Mouse (Mus musculus) gastrocnemius, postnatal 14 days (tissue): ENCODE measurements at regions not wholly inside any gene's neighbourhood (a gene's known extent, or its start where the extent isn't known, plus 50 kb on each side); places are given as distances from the start of the nearest gene placed in this dataset.

Experiments
- DNase-seq: peaks from one replicate; pipeline ENCODE4 v3.0.0; 2021; ENCODE audit warnings: mixed read lengths
- intact Hi-C: fragments of 180-260 bp; cut with DNase I; formaldehyde crosslinking; loops from one replicate; pipeline ENCODE4 v1.15.1; 2025; ENCODE audit warnings: low total_unique reads

DNA sequence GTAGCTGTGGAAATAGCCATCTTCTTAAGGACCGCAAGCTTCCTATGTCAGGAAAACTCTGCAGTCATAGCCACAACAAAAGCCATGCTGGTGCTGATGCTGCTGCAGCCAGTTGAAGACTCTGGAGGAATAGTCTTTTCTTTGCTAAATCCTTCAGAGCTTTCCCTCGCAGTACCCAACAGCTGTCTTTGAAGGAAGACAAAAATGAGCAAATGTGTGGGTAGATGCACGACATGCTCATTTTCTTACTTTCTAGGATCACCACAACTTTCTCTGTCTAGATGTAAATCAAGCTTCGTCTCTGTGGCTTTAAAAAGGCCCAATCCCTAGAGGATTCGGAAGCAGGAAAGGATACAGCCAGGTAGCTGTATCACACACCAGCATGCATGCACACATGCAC lies 222.6 kb upstream of the Apob start:
- no peak for DNase-seq
- intact Hi-C loops = no loop called here

DNA sequence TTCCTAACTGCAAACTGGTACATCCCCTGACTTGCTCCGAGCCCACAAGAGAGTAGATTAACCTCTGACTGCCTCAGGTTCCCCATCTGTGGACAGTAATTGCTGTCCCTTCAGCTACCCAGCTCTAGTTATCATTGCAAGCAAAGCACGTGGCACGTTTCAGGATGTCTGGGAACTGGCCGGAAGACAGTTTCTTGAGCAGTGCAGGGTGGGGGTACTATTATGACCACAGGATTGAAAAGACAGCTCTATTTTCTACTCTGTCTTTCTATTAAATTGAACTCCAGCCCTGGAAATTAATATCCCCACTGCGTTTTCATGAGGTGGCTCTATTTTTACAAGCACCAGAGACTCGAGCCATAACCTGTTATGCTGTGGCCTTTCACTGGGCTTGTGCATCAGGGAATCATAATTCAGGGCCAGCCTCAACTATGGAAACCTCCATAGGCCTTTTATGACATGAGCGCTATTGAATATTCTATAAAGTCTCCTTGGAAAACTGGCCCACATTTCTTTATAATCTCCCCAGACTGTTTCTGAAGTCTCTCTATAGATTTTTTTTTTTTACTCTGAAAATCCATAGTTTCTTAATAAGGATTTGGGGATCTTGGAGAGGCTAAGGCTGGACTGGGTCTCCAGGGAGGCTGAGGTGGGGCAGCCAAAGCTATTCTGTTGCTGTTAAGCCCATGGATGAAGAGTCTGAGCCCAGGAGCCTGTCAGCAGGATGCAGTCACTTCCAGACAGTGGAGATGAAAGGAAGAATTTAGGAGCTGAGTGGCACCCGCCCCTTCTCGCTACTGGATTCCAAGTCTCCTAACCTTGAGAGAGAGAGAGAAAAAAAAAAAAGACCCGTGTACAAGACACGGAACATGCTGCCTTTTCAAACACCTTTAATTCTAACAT lies 212.4 kb upstream of the Apob start:
- DNase-seq = no peak
- intact Hi-C loops = no loop called here

DNA sequence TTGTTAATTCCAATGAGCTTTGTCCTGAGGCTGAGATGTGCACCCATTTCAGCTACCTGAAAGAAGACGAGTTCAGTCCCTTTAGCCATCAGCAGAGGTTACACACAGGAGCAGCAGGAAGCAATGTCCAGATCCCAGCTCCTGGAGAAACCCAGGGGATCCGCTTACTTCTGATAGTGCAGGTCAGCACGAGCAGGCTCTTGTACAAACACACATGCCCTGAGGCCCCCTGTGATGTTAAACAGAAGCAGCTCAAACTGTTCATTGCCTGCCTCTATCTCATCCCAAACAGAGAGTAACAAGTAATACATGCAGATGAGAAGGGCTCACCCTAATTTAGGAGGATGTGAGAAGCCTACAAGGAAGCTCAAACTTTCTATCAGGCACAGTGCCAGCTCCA lies 203.3 kb upstream of the Apob start:
- intact Hi-C loops = no loop called here
- DNase-seq = no peak

DNA sequence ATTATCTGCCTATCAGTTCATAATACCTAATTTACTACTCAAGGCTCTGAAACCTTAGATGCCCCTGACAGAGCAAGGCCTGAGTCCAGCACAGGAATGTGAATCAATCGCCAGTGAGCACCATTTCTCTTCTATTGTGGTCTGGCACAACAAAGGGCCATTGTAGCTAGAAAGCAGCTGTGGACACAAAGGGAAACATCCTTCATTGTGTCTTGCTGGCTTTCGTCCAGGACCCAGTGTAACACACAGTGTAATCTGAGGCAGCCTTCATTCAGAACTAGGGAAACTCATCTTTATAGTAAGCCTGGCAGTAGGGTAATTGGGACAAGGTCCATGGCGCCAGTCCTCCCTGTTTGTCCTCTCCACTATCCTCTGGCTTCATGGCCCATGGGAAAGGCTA lies 201.1 kb upstream of the Apob start:
- DNase-seq = peak; percentile 10
- intact Hi-C loops = no loop called here

DNA sequence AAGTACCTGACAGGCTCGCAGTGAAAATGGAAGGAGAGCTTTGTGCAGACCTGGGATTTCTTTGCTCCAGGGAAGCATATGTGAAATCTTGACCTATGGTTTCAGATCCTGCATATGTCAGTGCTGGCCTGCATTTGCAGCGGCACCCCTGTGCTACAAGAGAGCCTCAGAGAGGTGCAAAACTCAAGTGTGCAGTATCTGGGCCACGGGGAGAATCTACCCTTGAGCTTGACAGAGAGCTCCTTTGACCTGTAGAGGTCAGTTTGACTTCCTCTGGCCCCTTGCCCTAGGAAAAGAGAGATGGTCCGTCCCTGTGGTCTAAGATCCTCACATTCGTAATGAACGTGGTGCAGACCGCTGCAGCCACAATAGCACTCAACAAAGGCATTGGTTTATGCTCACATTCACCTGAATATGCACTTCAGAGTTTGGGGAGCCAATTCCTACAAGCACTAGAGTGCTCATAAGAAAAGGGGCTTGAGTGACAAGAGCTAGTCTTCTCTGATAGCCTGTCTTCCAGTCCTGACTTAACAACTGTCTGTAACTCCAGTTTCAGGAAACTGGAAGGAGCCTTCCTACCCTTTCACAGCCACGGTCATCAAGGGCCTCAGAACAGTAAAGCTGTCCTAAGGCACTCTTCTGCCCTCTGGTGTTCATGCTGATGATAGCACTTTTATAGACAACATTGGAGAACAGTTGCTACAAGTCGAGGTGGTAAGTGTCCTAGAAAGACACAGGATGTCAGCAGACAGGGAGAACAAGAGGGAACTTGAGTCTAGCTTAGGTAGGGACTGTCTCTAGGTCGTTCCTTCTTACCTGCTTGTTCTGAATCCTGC lies 200.0 kb upstream of the Apob start:
- intact Hi-C loops = no loop called here
- no peak for DNase-seq

DNA sequence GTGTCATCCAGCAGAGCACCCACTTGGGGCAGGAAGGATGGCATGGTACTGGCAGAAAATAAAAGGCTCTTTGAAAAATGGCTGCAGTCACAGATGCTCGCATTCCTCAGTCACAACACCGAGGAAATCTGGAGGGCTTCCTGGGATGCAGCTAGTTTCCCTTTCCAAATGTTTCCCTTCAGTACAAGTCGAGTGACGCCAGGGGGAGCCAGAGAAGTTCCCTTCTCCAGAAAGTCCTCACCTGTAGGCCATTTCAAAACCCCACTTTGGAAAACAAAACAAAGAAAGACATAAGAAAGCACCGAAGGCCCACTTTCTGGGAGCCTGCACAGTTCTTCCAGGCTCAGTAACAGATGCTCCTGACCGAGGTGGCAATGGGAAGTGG lies 199.4 kb upstream of the Apob start:
- DNase-seq = no peak
- intact Hi-C loops = no loop called here

DNA sequence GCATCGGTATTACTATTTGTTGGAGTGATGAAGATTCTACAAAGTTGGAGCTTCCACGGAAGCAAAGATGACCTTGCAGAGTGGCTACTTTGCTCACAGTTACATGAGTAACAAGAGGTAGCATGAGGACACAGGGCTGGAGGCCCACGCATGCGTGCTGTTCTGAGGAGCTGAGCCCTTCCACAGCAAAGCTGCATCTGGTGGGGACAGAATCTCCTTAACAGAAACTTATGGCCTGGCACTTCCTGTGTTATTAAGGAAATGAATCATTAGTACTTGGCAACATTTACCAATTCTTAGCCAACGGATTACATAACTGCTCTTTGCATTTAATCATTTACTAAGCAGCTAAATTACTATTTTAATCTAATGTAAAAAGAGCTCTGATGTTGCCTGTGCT lies 160.8 kb upstream of the Apob start:
- DNase-seq = peak; percentile 38
- intact Hi-C loops = no loop called here

DNA sequence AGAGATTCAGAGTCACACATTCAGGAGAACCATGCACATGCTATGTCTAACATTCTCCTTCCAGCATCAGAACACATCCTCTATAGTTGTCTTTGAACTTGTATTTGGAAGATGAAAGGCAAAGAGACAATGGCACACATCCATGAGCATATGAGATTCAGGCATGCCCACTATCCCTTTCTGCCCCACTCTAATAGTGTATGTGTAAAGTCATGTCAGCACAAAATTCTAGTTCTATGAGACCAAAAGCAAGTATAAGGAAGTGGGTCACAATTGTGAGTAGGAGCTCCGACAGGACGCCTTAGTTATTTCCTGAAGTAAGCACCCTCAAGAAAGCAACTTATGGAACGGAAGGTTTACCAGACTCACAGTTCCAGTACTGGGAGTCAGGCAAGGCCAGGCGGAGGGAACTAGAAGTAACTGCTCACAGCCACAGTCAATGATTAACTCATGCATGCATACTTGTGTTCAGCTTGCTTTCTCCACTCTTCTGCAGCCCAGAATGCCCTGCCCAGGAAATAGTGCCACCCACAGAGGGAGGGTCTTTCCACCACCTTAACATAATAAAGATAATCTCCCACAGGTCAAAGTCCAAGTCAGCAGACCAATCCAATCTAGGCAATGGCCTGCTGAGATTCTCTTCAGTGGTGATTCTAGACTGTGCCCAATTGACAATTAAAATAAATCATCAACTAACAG lies 157.3 kb upstream of the Apob start:
- intact Hi-C loops = no loop called here
- DNase-seq = no peak

DNA sequence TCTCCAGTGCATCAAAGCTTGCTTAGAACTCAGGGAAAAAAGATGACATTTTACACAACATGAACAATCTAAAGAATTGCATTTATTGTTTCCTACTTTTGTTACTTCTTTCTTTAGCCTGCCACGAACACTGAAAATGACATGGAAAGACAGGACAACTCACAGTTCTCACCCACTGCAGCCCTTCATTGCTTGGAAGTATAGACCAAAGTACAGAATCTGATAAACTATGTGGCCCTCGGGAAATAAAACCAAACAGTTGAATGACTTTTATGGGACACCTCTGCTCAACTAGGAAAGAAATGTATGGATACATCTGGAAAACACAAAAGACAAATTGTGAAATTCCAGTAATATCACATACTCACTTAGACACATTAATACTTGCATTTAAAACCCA lies 156.7 kb upstream of the Apob start:
- DNase-seq = no peak
- intact Hi-C loops = no loop called here

DNA sequence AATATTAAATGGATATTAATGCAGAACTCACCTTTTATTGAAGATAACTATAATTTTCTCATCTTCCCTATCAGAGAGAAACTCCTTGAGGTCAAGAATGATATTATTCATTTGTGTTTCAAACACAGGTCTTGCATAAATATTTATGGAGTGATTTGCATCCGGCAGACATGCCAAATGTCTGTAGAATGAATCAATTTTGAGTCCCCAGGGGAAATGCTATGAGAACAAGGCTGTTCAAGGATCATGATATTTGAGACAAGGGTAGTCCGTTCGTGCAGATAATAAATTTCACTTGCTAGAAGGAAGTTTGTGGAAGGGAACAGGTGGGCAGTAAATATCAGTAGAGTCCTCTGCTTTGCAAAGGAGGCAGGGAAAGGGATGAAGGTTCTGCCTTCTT lies 141.7 kb upstream of the Apob start:
- DNase-seq = no peak
- intact Hi-C loops = no loop called here

DNA sequence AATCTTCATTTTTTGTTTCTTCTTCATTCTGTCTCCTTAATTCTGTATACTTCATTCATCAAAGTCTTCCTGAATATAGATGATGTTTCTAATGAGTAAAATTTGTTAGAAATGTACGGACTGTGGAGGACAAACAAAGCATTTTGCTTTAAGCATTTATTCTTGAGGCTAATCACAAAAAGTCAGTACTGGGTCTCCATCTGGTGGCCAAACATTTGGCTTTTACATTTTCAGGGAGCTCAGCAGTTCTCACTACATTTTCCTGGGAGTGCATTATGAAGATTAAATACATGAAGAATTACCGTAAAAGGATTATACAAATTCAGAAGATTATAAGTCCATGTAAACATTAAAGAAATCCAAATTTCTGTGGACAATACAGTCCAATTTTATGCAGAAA lies 123.6 kb upstream of the Apob start:
- no peak for DNase-seq
- intact Hi-C loops = no loop called here

DNA sequence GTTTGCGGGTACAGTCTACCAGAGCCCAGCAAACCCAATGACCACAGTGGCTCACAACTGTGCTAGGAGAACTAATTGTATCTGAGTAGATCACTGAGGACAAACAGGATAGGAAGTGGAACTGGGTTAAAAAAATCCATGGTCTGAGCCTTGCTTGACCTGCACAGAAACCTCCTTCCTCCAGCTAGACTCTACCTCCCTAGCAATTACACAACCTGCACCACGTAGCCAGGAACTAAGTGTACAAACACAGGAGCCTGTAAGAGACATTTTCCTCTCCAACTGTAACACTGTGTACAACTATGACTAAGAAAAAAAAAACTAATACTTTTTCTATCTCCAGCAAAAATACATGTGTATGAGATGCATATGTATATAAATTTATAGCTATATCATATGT lies 121.8 kb upstream of the Apob start:
- DNase-seq = no peak
- intact Hi-C loops = no loop called here

DNA sequence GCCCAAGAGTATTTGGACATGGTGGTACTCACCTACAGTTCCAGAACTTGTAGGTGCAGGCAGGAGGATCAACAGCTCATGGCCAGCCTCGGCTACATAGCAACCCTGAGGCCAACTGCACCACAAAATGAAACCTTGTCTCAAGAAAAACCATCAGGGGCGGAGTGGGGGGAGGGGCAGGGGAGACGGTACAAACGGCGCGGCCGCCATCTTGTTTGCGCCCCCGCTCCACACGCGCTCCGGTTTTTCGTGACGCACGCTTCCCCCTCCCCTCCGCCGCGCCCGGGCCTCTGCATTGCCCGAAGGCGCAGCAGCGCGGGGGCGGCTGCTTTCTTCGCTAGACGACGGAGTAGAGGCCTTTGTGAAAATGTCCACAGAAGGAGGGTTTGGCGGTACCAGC lies 117.9 kb upstream of the Apob start:
- no peak for DNase-seq
- intact Hi-C loops = no loop called here

DNA sequence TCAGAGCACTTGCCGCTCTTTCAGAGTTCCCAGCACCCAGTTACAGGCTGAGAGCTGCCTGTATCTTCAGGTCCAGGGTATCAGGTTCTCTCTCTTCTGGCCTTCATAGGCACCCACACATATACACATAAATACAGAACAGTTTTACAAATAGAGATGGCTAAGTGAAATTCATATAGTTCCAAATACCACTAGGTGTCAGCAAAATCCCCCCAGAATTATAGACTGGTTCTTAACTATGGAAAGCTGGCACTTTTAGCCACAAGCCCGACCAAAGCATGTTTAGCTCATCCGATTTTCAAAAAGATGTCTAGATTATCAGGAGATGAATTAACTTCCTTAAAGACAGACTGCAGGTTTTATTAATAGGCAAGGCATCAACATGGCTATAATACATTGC lies 107.4 kb upstream of the Apob start:
- intact Hi-C loops = no loop called here
- no peak for DNase-seq

DNA sequence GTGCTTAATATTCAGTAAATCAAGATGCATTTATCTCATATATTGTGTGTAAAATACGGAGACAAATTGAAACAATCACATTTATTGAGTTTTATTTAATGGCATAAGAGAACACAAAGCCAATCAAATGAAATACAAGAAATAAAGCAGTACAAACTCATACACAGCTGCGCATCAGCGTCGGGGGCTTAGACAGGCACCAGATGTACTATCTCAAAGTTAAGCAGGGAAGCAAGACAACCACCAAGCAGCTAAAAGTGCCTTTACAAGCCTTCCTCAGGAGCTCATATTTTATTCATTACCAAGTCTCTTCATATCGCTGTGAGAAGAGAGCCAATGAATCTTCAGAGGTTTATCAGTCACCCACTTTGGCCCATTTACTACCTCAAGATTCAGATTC lies 107.0 kb upstream of the Apob start:
- intact Hi-C loops = no loop called here
- DNase-seq = no peak

DNA sequence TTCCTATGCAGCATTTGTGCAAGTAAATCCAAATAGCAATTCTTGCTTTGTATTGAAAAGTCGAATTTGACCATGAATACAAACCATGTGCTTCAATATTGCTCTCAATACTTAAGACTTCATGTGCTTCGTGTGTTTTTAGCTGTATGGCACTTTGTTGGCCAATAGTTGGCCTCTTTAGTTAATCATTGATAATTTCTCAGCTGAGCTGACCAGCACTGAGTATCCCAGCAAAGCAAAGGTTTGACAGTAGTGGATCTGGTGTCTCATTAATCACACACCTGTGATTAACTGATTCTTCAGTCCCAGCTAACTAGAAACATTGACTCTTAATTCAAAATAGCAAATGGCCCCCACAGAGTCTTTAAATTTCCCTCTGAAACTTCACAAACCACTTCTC lies 102.0 kb upstream of the Apob start:
- intact Hi-C loops = no loop called here
- DNase-seq = no peak

DNA sequence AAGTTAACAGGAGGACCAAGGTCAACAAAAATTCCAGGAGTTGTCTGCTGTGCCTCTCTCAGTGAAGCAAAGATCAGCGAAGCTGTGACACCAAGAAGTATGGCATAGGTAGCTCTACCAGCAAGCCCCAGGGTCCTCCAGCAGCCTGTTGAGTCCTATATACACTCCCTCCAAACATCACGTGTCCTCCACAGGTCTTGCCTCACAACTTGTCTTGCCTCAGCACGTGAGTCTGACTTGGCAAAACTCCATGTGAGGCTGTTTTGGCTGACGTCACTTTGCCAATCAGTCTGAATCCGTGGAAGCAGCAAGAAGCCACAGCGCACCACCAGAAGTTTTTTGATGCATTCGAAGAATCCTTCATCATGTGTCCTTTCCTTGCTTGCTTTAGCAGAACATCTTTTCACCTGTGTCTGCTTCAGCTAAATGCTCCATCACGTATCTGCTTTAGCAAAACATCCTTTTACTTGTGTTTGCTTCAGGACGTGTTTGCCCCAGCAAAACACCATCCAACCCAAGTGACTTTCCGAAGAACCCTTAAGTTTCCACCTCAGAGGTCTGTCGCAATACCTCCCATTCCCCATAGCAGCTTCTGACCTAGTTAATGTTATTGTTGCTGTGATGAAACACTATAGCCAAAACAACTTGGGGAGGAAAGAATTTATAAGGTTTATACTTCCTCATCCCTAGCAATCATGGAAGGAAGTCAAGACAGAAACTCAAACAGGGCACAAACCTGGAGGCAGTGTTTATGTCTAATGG lies 101.0 kb upstream of the Apob start:
- intact Hi-C loops = no loop called here
- no peak for DNase-seq

DNA sequence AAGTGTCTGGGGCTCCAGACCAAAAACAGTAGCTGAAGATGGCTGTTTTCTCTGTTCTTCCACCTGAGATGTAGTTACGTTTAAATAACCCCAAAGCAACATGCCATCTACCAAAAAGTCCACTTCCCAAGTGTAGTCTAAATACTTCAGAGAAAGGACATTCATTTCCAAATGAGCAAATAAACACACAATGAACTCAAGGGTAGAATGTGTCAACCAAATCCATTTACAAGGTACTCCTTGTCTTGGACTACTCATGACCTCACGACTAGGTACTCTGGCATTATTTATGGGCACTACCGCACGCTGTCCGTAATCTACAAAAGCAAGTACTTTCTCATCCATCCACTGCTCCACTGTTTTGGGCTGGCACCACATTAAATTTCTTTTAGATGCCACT lies 98.7 kb upstream of the Apob start:
- intact Hi-C loops = no loop called here

DNA sequence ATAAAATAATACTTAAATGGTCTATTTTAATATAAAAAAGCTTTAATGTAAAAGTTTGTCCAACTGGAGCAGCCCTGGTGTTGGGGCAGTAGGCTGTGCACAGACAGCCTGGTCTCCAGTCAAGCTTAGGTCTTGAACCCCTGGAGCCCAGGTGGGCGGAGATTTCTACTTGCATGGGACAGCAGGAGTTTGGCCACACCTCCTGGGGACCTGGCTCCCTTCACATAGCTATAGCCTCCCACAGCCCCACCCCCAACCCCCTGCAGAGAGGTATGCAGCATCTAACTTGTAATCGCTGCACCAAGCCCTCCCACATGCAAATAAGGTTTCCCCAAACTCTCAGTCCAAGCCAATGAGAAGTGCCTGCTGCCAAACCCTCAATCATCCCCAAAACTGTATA lies 81.3 kb upstream of the Apob start:
- DNase-seq = no peak
- intact Hi-C loops = no loop called here

More for the DNA sequence above, 98.7 kb upstream of the Apob start:
- no peak for DNase-seq

DNA sequence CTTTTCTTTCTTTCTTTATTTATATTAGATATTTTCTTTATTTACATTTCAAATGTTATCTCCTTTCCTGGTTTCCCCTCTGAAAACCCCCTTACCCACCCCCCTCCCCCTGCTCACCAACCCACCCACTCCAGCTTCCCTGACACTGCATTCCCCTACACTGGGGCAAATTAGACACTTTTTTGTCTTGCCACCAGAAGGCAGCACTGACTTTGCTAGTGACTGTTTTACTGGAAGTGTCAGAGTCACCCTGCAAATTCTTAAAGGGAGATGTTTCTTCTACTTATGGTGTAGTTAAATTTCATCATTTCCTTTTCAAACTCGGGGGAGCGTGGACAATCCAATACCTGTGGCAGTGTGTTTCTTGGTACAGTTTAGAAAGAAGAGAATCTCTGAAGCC lies 72.1 kb upstream of the Apob start:
- intact Hi-C loops = no loop called here

More for the DNA sequence above, 72.1 kb upstream of the Apob start:
- no peak for DNase-seq
